Mouse (Mus musculus) 3T3-L1 (cell line): ENCODE measurements around the gene Abhd11.
"Not testable (repeated sequence)": the region's sequence is repeated elsewhere in the genome, so short reads cannot be mapped to it uniquely, and the experiment has no call there.

ENCODE experiments used
- DNase-seq: peaks from one replicate; pipeline ENCODE4 v3.0.0-alpha.2; 2015; ENCODE audit warnings: low read depth, low spot score

Gene Abhd11

GRCm38 (mm10) chr5:135023344-135024173 lies 14.6 kb downstream of the Abhd11 start, which contains the start of gene Stx1a:
TSS of gene Stx1a (plus strand) at chr5:135023482.
- peak; percentile 85 for DNase-seq

GRCm38 (mm10) chr5:135024665-135025224 lies 15.8 kb downstream of the Abhd11 start:
- DNase-seq = peak; percentile 45

- no peak for DNase-seq
Measured at GRCm38 (mm10) chr5:135025899-135026298, 16.9 kb downstream of the Abhd11 start.

GRCm38 (mm10) chr5:135029007-135029854 lies 20.3 kb downstream of the Abhd11 start:
- peak; percentile 92 for DNase-seq

- DNase-seq = no peak
Measured at GRCm38 (mm10) chr5:135032581-135032980, 23.6 kb downstream of the Abhd11 start.

- no peak for DNase-seq
Measured at GRCm38 (mm10) chr5:135034593-135034992, 25.6 kb downstream of the Abhd11 start.

- DNase-seq = no peak
Measured at GRCm38 (mm10) chr5:135035608-135036359, 26.8 kb downstream of the Abhd11 start.

GRCm38 (mm10) chr5:135037946-135038345 lies 29.0 kb downstream of the Abhd11 start:
- peak; percentile 28 for DNase-seq

GRCm38 (mm10) chr5:135039541-135039940 lies 30.6 kb downstream of the Abhd11 start:
- no peak for DNase-seq

- DNase-seq = no peak
Measured at GRCm38 (mm10) chr5:135040059-135040458, 31.1 kb downstream of the Abhd11 start.

GRCm38 (mm10) chr5:135040777-135041176 lies 31.8 kb downstream of the Abhd11 start:
- no peak for DNase-seq

GRCm38 (mm10) chr5:135042105-135042788 lies 33.3 kb downstream of the Abhd11 start:
- no peak for DNase-seq

- DNase-seq = no peak
Measured at GRCm38 (mm10) chr5:135044575-135044974, 35.6 kb downstream of the Abhd11 start.

- no peak for DNase-seq
Measured at GRCm38 (mm10) chr5:135048539-135048938, 39.6 kb downstream of the Abhd11 start.

- not testable (repeated sequence) for DNase-seq
Measured at GRCm38 (mm10) chr5:135049268-135049667, 40.3 kb downstream of the Abhd11 start.

GRCm38 (mm10) chr5:135053356-135053755 lies 44.4 kb downstream of the Abhd11 start:
- DNase-seq = no peak
